Mouse (Mus musculus): ENCODE measurements around the gene Bahcc1.

DNA sequence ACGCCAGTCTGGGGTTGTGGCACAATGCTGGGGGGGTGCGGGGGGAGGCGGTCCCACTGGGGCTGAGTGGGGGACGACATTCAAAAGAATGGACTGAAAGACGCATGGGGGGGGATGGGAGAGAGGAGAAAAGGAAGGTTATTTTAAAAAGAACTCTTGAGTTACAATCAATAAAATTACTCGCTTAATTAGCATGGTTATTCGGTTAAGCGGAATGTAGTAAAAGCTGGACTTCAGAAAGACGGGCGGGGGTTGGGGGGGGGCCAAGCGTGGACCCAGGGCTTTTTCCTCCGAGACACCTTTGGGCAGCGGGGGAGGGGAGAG, 3.3 kb downstream of the Bahcc1 start:
- no peak for TF ChIP-seq CTCF (IDR thresholded peaks at IDR 0.05; ENCODE audit: borderline replicate concordance, extremely low read depth, insufficient read depth, insufficient read length)
- no peak for TF ChIP-seq POLR2A (IDR thresholded peaks at IDR 0.05; ENCODE audit: borderline replicate concordance, extremely low read depth, insufficient read depth, insufficient read length, poor library complexity, severe bottlenecking)
